Mouse (Mus musculus) hindbrain, embryonic 10.5 days (tissue): ENCODE data around the gene Oprd1. TPM values are rescaled to one million over a fixed set of nuclear protein-coding genes. Genes with fewer than 3 reads are reported as not detected.

Experiments used
- polyA plus RNA-seq: library from polyadenylated mRNA; unstranded; fragments of >200 nt; fragmentation: Nextera tagmentation; extraction: Ambion mirVana; gene quantifications from 2 replicates; pipeline ENCODE4 v1.2.1, GENCODE M21; 2016

Gene Oprd1
- polyA plus RNA-seq, 1 experiment from 2014 or later, result 0.07 TPM

Other genes starting within 250 kb of the Oprd1 start
- 0.73 and 1.1 TPM in 2 replicates for gene Tmem200b, start 222.7 kb downstream of the Oprd1 start, polyA plus RNA-seq
- gene Gm10300, start 69.8 kb downstream of the Oprd1 start, polyA plus RNA-seq, result 0.14 TPM in 1 of 2 replicates, not detected in the other
- gene Epb41, start 69.2 kb downstream of the Oprd1 start, polyA plus RNA-seq, result 154 and 173 TPM in 2 replicates
- 136 and 142 TPM in 2 replicates for gene Ythdf2, start 67.8 kb upstream of the Oprd1 start, polyA plus RNA-seq
- 42.5 and 45.3 TPM in 2 replicates for gene Gmeb1, start 117.1 kb upstream of the Oprd1 start, polyA plus RNA-seq
- 60.9 and 62.1 TPM in 2 replicates for gene Taf12, start 129.9 kb upstream of the Oprd1 start, polyA plus RNA-seq
- 0.77 and 0.96 TPM in 2 replicates for gene Rab42, start 158.9 kb upstream of the Oprd1 start, polyA plus RNA-seq
- 90.6 and 91.5 TPM in 2 replicates for gene Trnau1ap, start 185.1 kb upstream of the Oprd1 start, polyA plus RNA-seq
- gene Rcc1, start 209.1 kb upstream of the Oprd1 start, polyA plus RNA-seq, result 116 and 157 TPM in 2 replicates